Mouse (Mus musculus): Measurements from ENCODE around the gene Mitf. TPM values are rescaled to one million over a fixed set of nuclear protein-coding genes. Genes with fewer than 3 reads are reported as not detected.

Mitf gene
- polyA plus RNA-seq, 1 experiment from 2014 or later: 1.6 TPM

DNA sequence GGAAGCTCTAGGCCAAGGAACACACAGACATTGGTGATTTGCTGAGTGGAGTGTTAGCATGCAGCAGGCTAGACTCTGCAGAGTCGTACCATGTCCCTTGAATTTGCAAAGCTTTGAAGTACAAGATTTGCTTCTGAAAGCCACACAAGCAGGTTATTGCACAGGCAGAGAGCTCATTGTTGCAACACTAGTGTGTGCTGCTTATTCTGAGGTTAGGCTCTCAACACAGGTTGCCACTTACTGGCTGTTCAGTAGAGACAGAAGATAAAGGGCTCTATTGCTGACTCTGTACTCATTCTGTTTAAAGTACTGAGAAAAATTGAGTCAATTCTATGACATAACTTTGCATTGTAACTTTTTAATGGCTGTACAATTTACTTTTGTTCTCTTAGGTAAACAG is 61.2 kb downstream of the Mitf start:
- no peaks in the 10 kb centered on the region for H3K36me3 ChIP-seq
- 78% methylated on average over 1 of the region's 1 CpGs for WGBS
- H3K4me1 ChIP-seq: peaks cover 2% of the 10 kb centered on the region; the same call in 1 of the 2 replicates
- no peak overlapping the region for H3K27ac ChIP-seq (replicated peaks)
- DNase-seq (ENCODE audit: low spot score): no peak
- no peak overlapping the region for H3K4me3 ChIP-seq
- H3K9me3 ChIP-seq (replicated peaks): no peaks in the 10 kb centered on the region
- no peaks in the 10 kb centered on the region for H3K27me3 ChIP-seq (ENCODE audit: low read depth, poor library complexity, severe bottlenecking)

DNA sequence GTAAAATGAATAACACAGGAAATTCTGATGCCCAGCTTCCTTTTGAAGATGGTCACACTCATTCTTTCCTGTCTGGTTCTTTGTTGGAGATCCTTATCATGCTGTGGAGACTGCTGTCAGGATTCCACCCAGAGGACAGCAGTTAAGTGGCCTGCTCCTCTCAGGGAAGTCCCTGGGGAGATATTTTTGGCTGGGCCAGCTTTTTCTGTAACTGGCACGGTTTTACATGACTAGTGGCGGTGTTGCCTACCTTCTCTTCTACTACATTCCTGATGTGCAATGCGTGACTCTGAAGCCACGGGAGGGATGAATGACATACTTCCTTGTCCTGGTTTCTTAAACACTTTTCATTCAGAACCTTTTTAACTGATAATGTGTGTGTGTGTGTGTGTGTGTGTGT is 63.1 kb downstream of the Mitf start:
- H3K4me1 ChIP-seq: peaks cover 2% of the 10 kb centered on the region; the same call in 1 of the 2 replicates
- 73% methylated on average over 4 of the region's 4 CpGs for WGBS
- H3K9me3 ChIP-seq (replicated peaks): no peaks in the 10 kb centered on the region
- H3K27ac ChIP-seq (replicated peaks): no peak overlapping the region
- no peaks in the 10 kb centered on the region for H3K27me3 ChIP-seq (ENCODE audit: low read depth, poor library complexity, severe bottlenecking)
- H3K36me3 ChIP-seq: no peaks in the 10 kb centered on the region
- no peak overlapping the region for H3K4me3 ChIP-seq
- no peak for DNase-seq (ENCODE audit: low spot score)

DNA sequence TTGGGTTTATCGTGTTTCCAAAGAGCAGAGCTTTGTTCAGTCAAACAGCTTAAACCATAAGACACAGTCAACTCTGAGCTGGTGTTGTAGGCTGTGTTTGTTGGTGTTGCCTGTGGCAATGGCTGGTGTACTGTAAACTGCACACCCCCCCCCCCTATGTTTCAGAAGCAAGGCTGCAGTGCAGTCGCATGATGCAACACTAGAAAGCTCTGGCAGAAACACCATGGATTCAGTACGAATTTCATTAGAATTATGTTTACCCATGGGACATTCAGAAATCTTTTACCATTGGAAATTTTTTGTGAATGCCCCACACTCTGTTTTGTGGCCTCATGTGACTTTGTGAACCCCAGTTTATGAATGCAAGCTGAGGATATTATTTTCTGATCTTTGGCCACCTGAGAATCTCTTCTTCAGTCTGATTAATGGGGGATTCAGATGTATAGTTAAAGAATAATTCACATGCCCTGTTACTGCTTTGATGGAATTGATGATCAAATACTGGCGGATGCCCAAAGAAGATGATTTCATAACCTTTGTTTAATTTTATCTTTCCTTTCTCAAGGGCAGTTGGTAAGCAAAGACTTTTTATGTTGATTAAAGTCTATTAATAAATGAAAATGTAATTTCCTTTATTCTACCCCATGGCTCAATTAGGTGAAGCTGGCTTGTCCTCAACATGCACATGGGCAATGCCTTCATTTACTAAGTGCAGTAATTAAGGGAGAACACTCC is 64.6 kb downstream of the Mitf start:
- WGBS: 93% methylated on average over 4 of the region's 4 CpGs

DNA sequence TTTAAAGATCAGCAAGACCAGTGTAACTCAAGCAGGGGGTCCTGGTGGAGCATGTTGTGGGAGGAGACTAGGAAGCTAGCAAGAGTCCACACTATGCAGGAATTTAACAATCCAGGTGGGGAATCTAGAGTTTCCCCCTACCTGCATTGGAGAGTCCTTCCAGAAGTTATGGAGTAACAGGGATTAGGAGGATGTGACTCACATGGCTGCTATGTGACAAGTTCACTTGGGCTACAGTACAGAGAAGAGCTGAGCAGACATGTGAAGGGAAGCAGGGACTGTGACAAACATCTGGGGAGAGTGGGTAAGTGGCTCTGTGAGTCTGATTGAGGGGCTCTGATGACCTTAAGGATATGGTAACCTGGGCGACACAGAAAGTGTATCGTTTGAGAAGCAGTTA is 66.2 kb downstream of the Mitf start:
- no peaks in the 10 kb centered on the region for H3K36me3 ChIP-seq
- no peak overlapping the region for H3K4me3 ChIP-seq
- no peaks in the 10 kb centered on the region for H3K9me3 ChIP-seq (replicated peaks)
- H3K4me1 ChIP-seq: peaks cover 2% of the 10 kb centered on the region; the same call in 1 of the 2 replicates
- H3K27ac ChIP-seq (replicated peaks): no peak overlapping the region
- no peak for DNase-seq (ENCODE audit: low spot score)
- no peaks in the 10 kb centered on the region for H3K27me3 ChIP-seq (ENCODE audit: low read depth, poor library complexity, severe bottlenecking)
- WGBS: 79% methylated on average over 2 of the region's 2 CpGs

More for the DNA sequence above, 64.6 kb downstream of the Mitf start:
- DNase-seq (ENCODE audit: low spot score): no peak
- peaks cover 2% of the 10 kb centered on the region; the same call in 1 of the 2 replicates for H3K4me1 ChIP-seq
- H3K27me3 ChIP-seq (ENCODE audit: low read depth, poor library complexity, severe bottlenecking): no peaks in the 10 kb centered on the region
- H3K4me3 ChIP-seq: no peak overlapping the region
- no peak overlapping the region for H3K27ac ChIP-seq (replicated peaks)
- no peaks in the 10 kb centered on the region for H3K36me3 ChIP-seq
- H3K9me3 ChIP-seq (replicated peaks): no peaks in the 10 kb centered on the region

DNA sequence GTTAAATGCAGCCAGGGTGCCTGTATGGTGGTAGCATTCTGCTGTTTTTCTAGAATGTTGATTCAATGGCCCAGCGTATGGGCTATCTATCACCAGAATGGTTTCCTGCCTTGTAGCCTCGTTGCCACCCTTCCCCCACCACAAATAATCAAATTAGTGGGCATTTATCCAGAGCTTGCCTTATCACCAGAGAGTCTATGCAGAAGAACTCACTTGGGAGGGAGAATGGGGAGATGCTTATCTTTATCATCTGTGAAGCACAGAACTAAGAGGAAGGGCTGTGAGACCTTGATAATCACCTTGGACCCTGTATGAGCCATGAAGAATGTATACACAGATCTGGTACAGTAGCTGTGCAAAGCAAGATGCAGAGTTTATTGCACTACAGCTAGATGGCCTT is 70.1 kb downstream of the Mitf start:
- DNase-seq (ENCODE audit: low spot score): no peak
- no peaks in the 10 kb centered on the region for H3K27me3 ChIP-seq (ENCODE audit: low read depth, poor library complexity, severe bottlenecking)
- H3K4me1 ChIP-seq: peaks cover 2% of the 10 kb centered on the region; the same call in 1 of the 2 replicates
- no peak overlapping the region for H3K4me3 ChIP-seq
- H3K9me3 ChIP-seq (replicated peaks): no peaks in the 10 kb centered on the region
- H3K27ac ChIP-seq (replicated peaks): no peak overlapping the region
- H3K36me3 ChIP-seq: no peaks in the 10 kb centered on the region
- 88% methylated on average over 2 of the region's 2 CpGs for WGBS

DNA sequence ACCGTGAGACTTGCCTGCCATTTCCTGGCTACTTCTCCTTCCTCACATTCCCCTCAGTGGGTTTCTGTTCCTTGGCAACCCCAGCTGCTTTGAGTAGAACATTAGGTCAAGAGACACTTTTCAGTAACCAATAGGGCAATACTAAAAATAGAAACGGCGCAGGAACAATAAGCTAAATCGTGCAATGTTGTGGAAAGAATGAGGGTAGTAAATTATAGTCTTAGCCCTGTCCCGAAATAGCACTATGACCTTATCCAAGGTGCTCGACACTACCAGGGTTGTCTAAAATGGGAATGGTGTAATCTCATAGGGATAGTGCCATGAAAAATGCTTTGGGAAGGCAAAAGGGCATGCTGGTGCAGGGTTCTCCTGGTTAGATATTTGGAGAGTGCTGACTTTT is 70.6 kb downstream of the Mitf start:
- Histone ChIP-seq H3K9me3 (replicated peaks) (no peaks in the 10 kb centered on the region), H3K4me3 (no peak overlapping the region), H3K27me3 (ENCODE audit: low read depth, poor library complexity, severe bottlenecking) (no peaks in the 10 kb centered on the region), H3K36me3 (no peaks in the 10 kb centered on the region), H3K4me1 (peaks cover 3% of the 10 kb centered on the region; the same call in 1 of the 2 replicates), H3K27ac (replicated peaks) (no peak overlapping the region)
- 81% methylated on average over 6 of the region's 6 CpGs for WGBS
- DNase-seq (ENCODE audit: low spot score): no peak

DNA sequence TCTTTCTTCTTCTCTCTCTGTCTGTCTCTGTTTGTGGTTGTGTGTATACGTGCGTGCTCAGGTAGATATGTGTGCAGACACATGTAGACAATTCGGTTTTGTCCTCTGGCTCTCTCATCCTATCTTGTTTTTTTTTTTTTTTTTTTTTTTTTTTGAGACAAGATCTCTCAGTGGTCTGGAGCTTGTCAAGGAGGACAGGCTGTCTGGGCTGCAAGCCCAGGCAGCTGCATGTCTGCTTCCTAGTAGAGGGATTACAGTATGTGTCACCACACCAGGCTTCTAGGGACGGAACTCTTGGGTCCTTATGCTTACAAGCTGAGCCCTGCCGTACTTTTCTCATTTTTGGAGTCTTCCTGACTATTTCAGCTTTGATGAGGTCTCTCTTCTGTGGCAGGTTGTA is 73.5 kb downstream of the Mitf start:
- H3K27me3 ChIP-seq (ENCODE audit: low read depth, poor library complexity, severe bottlenecking): no peaks in the 10 kb centered on the region

DNA sequence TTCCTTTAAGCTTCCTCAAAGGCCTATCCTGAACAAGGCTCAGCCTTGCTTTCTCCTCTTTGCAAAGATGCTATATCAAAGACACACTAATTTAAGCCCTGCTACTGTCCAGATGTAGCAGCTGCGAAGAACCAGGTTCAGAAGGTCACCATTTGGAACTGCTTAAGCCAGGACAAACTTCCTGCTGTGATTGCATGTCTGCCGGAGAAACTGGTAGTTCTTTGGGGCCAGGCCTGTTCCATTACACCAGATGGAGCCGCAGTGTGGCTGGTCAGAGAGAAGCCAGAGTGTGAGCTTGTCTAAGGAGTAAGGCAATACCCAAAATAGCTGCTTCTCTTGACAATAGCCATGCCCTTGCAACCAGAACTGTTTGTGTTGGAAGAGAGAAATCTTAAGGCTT is 75.1 kb downstream of the Mitf start:
- DNase-seq (ENCODE audit: low spot score): peak; percentile 29
- no peak overlapping the region for H3K4me3 ChIP-seq
- WGBS: 60% methylated on average over 3 of the region's 3 CpGs
- no peaks in the 10 kb centered on the region for H3K36me3 ChIP-seq
- no peak overlapping the region for H3K27ac ChIP-seq (replicated peaks)
- no peaks in the 10 kb centered on the region for H3K27me3 ChIP-seq (ENCODE audit: low read depth, poor library complexity, severe bottlenecking)
- no peaks in the 10 kb centered on the region for H3K9me3 ChIP-seq (replicated peaks)
- peaks cover 8% of the 10 kb centered on the region for H3K4me1 ChIP-seq

More for the DNA sequence above, 73.5 kb downstream of the Mitf start:
- Histone ChIP-seq H3K36me3 (no peaks in the 10 kb centered on the region), H3K27ac (replicated peaks) (no peak overlapping the region), H3K4me1 (peaks cover 8% of the 10 kb centered on the region), H3K9me3 (replicated peaks) (no peaks in the 10 kb centered on the region), H3K4me3 (no peak overlapping the region)
- no peak for DNase-seq (ENCODE audit: low spot score)
- 90% methylated on average over 5 of the region's 5 CpGs for WGBS

DNA sequence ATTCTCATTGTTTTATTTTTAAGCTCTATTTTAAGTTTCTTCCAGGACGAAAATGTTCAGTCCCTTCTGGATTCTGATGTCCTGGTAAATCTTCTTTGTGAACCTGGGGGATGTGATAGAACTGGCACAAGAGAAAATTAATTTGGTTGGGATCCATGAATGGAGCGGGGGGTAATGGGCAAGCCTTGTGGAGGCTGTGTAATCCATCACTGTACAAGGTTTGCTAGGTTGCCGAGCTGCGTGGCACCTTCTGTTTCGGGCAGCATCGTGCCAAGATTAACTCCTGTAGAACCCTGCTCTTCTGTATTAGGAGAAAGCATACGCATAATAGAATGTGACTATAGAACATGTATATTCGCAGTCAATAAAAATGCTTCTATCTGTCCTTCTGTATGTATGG is 76.1 kb downstream of the Mitf start:
- H3K4me3 ChIP-seq: no peak overlapping the region
- no peaks in the 10 kb centered on the region for H3K9me3 ChIP-seq (replicated peaks)
- WGBS: 93% methylated on average over 8 of the region's 8 CpGs
- no peaks in the 10 kb centered on the region for H3K36me3 ChIP-seq
- no peak for DNase-seq (ENCODE audit: low spot score)
- no peaks in the 10 kb centered on the region for H3K27me3 ChIP-seq (ENCODE audit: low read depth, poor library complexity, severe bottlenecking)
- H3K4me1 ChIP-seq: peaks cover 8% of the 10 kb centered on the region
- H3K27ac ChIP-seq (replicated peaks): no peak overlapping the region

DNA sequence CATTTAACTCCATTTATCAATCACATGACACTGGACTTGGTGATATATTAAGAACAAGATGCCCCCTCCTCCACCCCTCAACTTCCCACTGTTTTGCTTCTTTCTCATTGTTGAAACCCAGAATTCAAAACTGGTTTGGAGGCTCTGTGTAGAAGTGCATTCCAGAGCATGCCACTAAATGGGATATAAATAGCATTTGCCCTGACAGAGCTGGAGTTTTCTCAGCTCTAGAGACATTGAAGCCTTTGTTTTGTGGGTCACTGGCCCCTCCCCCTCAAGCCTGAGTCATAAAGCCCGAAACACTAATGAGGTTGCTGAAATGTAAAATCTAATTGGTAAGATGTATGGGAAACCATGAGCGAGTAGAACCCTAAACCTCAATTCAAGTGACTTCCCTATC is 76.6 kb downstream of the Mitf start:
- no peaks in the 10 kb centered on the region for H3K9me3 ChIP-seq (replicated peaks)
- peaks cover 8% of the 10 kb centered on the region for H3K4me1 ChIP-seq
- H3K4me3 ChIP-seq: no peak overlapping the region
- no peak for DNase-seq (ENCODE audit: low spot score)
- no peak overlapping the region for H3K27ac ChIP-seq (replicated peaks)
- WGBS: 74% methylated on average over 2 of the region's 2 CpGs
- H3K27me3 ChIP-seq (ENCODE audit: low read depth, poor library complexity, severe bottlenecking): no peaks in the 10 kb centered on the region
- no peaks in the 10 kb centered on the region for H3K36me3 ChIP-seq

DNA sequence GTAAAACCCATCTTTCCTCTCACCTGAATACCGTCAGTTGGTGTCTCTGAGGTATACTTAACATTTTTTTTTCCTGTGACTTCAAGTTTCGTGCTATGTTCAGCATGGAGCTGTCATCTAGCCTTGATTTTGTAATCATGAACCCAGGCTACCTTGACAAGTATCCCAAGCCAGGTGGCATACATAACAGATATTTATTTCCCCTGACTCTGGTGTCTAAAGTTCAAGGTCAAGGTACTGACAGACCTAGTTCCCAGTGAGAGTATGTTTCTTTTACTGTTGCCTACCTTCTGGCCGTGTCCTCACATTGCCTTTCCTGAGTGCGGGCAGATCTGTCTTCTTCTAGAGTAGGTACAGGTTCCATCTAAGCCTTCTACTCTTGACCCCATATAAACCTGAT is 78.1 kb downstream of the Mitf start:
- Histone ChIP-seq H3K9me3 (replicated peaks) (no peaks in the 10 kb centered on the region), H3K4me3 (no peak overlapping the region), H3K36me3 (no peaks in the 10 kb centered on the region), H3K27ac (replicated peaks) (no peak overlapping the region), H3K27me3 (ENCODE audit: low read depth, poor library complexity, severe bottlenecking) (no peaks in the 10 kb centered on the region), H3K4me1 (peaks cover 8% of the 10 kb centered on the region)
- WGBS: 84% methylated on average over 4 of the region's 4 CpGs
- no peak for DNase-seq (ENCODE audit: low spot score)

DNA sequence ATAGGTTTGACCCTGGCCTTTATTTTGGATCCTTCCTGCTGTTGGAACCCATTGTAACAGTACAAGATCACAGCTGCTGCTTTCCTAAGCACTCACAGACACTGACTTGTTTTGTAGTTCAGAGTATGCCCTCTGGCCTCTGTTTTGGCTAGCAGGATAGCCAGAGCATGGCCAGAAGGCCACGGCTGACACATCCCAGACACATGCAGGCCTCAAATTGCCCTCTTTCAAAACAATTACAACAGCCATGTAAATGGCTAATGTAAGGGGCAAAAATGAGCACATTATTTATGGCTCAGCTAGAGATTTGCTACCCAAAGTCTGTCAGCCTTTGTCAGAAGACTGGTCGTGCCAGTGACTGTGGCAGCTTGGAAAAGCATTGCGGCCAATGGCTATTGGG is 78.8 kb downstream of the Mitf start:
- peaks cover 8% of the 10 kb centered on the region for H3K4me1 ChIP-seq
- no peak overlapping the region for H3K4me3 ChIP-seq
- H3K27me3 ChIP-seq (ENCODE audit: low read depth, poor library complexity, severe bottlenecking): no peaks in the 10 kb centered on the region
- no peak for DNase-seq (ENCODE audit: low spot score)
- WGBS: 79% methylated on average over 3 of the region's 3 CpGs
- H3K36me3 ChIP-seq: no peaks in the 10 kb centered on the region
- H3K27ac ChIP-seq (replicated peaks): no peak overlapping the region
- no peaks in the 10 kb centered on the region for H3K9me3 ChIP-seq (replicated peaks)

DNA sequence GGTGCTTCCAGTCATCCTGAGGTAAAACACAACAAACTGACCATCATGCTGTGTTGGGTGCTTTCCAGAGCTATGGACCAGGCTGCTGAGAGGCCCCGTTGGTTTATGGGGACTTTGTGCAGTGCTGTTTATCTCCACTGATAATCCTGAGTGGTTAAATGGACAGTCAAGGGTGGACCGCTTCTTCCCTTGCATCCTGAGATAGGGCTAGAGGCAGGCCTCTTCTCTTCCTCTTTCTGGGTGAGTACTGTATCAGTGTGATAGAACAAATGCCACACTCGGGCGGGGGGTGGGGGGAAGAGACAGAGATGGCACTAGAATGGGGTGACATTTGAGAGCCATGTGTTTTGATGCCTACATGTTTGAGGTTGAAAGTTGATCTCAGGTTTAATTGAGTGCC is 81.0 kb downstream of the Mitf start:
- WGBS: 83% methylated on average over 4 of the region's 4 CpGs

More for the DNA sequence above, 81.0 kb downstream of the Mitf start:
- no peaks in the 10 kb centered on the region for H3K36me3 ChIP-seq
- peaks cover 5% of the 10 kb centered on the region; the same call in 1 of the 2 replicates for H3K4me1 ChIP-seq
- no peak for DNase-seq (ENCODE audit: low spot score)
- no peaks in the 10 kb centered on the region for H3K27me3 ChIP-seq (ENCODE audit: low read depth, poor library complexity, severe bottlenecking)
- no peaks in the 10 kb centered on the region for H3K9me3 ChIP-seq (replicated peaks)
- H3K4me3 ChIP-seq: no peak overlapping the region
- H3K27ac ChIP-seq (replicated peaks): no peak overlapping the region
